18 mouse cellular contexts compared by ENCODE assay signal in the genomic region with DNA sequence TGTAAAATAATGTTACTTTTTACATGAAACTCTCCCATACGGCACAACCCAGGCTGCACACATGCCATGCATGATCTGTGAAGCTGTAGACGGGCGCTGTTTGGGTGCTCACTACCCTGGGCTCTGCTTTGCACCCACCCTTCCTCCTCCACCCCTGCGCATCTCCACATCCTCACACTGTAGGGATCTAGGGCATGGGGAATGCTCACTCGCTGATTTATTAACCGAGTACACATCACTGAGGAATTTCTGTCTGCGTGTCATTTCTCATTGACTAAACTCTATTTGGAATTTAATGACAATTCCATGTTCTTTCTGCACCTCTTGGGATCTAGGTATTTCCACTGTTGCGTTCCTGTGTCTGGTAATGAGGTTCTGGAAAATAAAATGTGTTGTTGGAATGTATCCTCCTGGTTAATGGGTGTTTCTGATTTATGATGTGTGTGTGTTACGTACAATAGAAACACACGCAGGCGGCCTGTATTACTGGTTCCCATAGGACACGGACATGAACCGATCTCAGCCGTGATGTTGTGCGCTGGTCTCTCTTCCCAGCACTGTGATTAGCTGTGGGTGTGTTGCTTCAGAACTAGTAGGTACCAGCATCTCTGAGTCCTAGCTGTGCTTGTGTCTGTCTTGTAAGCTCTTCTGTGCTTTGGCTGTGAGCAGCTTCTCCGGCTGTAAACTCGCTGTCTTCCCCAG.
DNase-seq lines count a peak whose midpoint lies in the region; ATAC-seq and TF ChIP-seq lines count a peak whose summit lies in the region.
"Had no signal": no experiment of that assay in that cellular context is flagged by ENCODE, and none has a peak within 500 bp of the region (broad histone marks: within the 10 kb centered on the region; RNA-seq: fewer than 3 reads in every experiment).

No protein-coding gene starts in this region.

- H3K4me2 ChIP-seq in neural tube, embryonic 11.5 days (ENCODE audit: low read depth): no peak overlapping the region
- H3K4me2 ChIP-seq in limb, embryonic 13.5 days (replicated peaks): peak overlapping the region; percentile 29
- no peak overlapping the region for H3K4me2 ChIP-seq in stomach, postnatal 0 days (replicated peaks; ENCODE audit: low read depth)
- H3K4me2 ChIP-seq: stomach, embryonic 15.5 days had no signal

- WGBS in neural tube, embryonic 11.5 days: 74% methylated on average over 17 of the region's 17 CpGs
- WGBS in limb, embryonic 13.5 days: 60% methylated on average over 17 of the region's 17 CpGs
- 75% methylated on average over 17 of the region's 17 CpGs for WGBS in stomach, postnatal 0 days

- H3K4me1 ChIP-seq in neural tube, embryonic 11.5 days (ENCODE audit: control insufficient read depth, insufficient read depth, low read length): peaks cover 12% of the 10 kb centered on the region
- H3K4me1 ChIP-seq in limb, embryonic 13.5 days: peaks cover 33% of the 10 kb centered on the region
- 0 out of 2 replicates have a peak, but pooled peaks cover 3% of the 10 kb centered on the region for H3K4me1 ChIP-seq in stomach, postnatal 0 days (replicated peaks; ENCODE audit: control insufficient read depth, insufficient read depth)

- H3K9me3 ChIP-seq in neural tube, embryonic 11.5 days (ENCODE audit: control insufficient read depth, low read length): no peaks in the 10 kb centered on the region
- no peaks in the 10 kb centered on the region for H3K9me3 ChIP-seq in limb, embryonic 13.5 days
- no peaks in the 10 kb centered on the region for H3K9me3 ChIP-seq in stomach, postnatal 0 days (ENCODE audit: control insufficient read depth, low read length)
- H3K9me3 ChIP-seq: stomach, embryonic 15.5 days had no signal

- H3K27me3 ChIP-seq in neural tube, embryonic 11.5 days (ENCODE audit: control insufficient read depth, insufficient read depth, low read length): no peaks in the 10 kb centered on the region
- no peaks in the 10 kb centered on the region for H3K27me3 ChIP-seq in limb, embryonic 13.5 days
- no peaks in the 10 kb centered on the region for H3K27me3 ChIP-seq in stomach, postnatal 0 days (ENCODE audit: control insufficient read depth, insufficient read depth, low read length)
- H3K27me3 ChIP-seq: stomach, embryonic 15.5 days had no signal

- no peak overlapping the region for H3K4me3 ChIP-seq in neural tube, embryonic 11.5 days (ENCODE audit: low read depth, low read length)
- H3K4me3 ChIP-seq in limb, embryonic 13.5 days: no peak overlapping the region
- no peak overlapping the region for H3K4me3 ChIP-seq in stomach, postnatal 0 days (ENCODE audit: low read depth, low read length)
- H3K4me3 ChIP-seq: erythroblast, embryonic 14.5 days; stomach, embryonic 15.5 days had no signal

- TF ChIP-seq EP300 in stomach, postnatal 0 days (optimal IDR thresholded peaks at IDR 0.05): no peak

- TF ChIP-seq CTCF in stomach, postnatal 0 days (IDR thresholded peaks at IDR 0.05; ENCODE audit: low read depth): no peak

- H3K27ac ChIP-seq in neural tube, embryonic 11.5 days (ENCODE audit: low read depth, low read length): 0 out of 2 replicates have a peak overlapping the region, but pooled peaks have one; percentile 3
- peak overlapping the region; percentile 22; the same call in 1 of the 2 replicates for H3K27ac ChIP-seq in limb, embryonic 13.5 days
- H3K27ac ChIP-seq in stomach, postnatal 0 days (replicated peaks): peak overlapping the region; percentile 79
- H3K27ac ChIP-seq: liver, embryonic 14.5 days had no signal

- DNase-seq in kidney, adult 9 months: peak; percentile 37
- DNase-seq in kidney, adult 11 months: no peak
- no peak for DNase-seq in neural tube, embryonic 11.5 days (ENCODE audit: low spot score)
- no peak for DNase-seq in neural tube, embryonic 10.5 days (ENCODE audit: extremely low spot score, low spot score)
- DNase-seq in stomach, postnatal 0 days (ENCODE audit: low spot score): no peak
- DNase-seq in adrenal gland, adult 18-20 months (ENCODE audit: low spot score in 2 of 2): no peak
- DNase-seq in cerebellum, postnatal 36 days: no peak
- DNase-seq: adrenal gland, postnatal 14 days; cerebellum, adult 8-10 months; forebrain, postnatal 0 days; kidney, postnatal 14 days; right cerebral cortex, adult 18-20 months; spleen, adult 18-20 months; thymus, postnatal 14 days had no signal

- 0 out of 2 replicates have a peak, but pooled peaks cover 2% of the 10 kb centered on the region for H3K36me3 ChIP-seq in neural tube, embryonic 11.5 days (ENCODE audit: control insufficient read depth, insufficient read depth, low read length)
- H3K36me3 ChIP-seq in limb, embryonic 13.5 days: 0 out of 2 replicates have a peak, but pooled peaks cover 4% of the 10 kb centered on the region
- no peaks in the 10 kb centered on the region for H3K36me3 ChIP-seq in stomach, postnatal 0 days (ENCODE audit: control insufficient read depth, insufficient read depth, low read length)
- H3K36me3 ChIP-seq: stomach, embryonic 15.5 days had no signal

- H3K9ac ChIP-seq in neural tube, embryonic 11.5 days (ENCODE audit: low read length): no peak overlapping the region
- H3K9ac ChIP-seq in limb, embryonic 13.5 days: no peak overlapping the region
- H3K9ac ChIP-seq in stomach, postnatal 0 days (ENCODE audit: low read length): no peak overlapping the region
- H3K9ac ChIP-seq: forebrain, postnatal 0 days; liver, embryonic 14.5 days; stomach, embryonic 15.5 days had no signal

- peak; percentile 65 for ATAC-seq in neural tube, embryonic 11.5 days (ENCODE audit: insufficient read depth, low FRiP score, low TSS enrichment)
- peak; percentile 84 for ATAC-seq in limb, embryonic 13.5 days (ENCODE audit: low FRiP score, low read depth)
- ATAC-seq in stomach, postnatal 0 days (ENCODE audit: low FRiP score, low TSS enrichment): no peak
- ATAC-seq: forebrain, postnatal 0 days had no signal

Comparison
In these comparisons a context has a peak if more than half of its experiments do, and no peak if none do; other contexts are left out.
1. H3K27ac ChIP-seq: peak in every context shown above with its lines; median percentile 79 in stomach, postnatal 0 days; 22 in limb, embryonic 13.5 days; 3 in neural tube, embryonic 11.5 days.